Mouse (Mus musculus) ovary, adult 2 months (tissue): ENCODE measurements around the gene Mprip. TPM values are rescaled to one million over a fixed set of nuclear protein-coding genes. Genes with fewer than 3 reads are reported as not detected.

Experiments used
- polyA plus RNA-seq: library from polyadenylated mRNA; depleted of rRNA; stranded (reverse); fragments of >200 nt; gene quantifications from 2 replicates; pipeline ENCODE4 v1.2.3, GENCODE M21; 2012; rRNA removed

Gene Mprip
- 144 TPM in 2 replicates for polyA plus RNA-seq

DNA sequence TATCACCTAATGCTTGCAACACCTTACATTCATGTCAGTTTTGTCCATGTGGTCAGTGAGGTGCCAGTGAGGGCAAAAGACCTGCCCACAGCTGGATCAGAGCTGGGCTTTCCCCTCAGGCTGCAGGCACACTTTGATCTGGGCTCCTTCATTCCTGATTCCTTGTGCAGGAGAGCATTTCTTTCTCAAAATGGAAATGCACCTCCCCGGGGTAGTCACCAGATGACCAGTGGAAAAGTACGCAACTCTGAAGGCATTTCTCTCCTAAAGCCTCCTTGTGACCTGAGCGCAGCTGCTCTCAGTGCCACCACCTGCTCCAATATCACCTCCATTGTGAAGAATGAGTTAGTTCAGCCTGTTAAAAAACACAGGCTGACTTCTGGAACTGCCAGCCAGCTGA is at the start of gene Mprip:
Gene Mprip, plus strand, starts transcription at position 301 of the 400 bp plus-strand sequence.

DNA sequence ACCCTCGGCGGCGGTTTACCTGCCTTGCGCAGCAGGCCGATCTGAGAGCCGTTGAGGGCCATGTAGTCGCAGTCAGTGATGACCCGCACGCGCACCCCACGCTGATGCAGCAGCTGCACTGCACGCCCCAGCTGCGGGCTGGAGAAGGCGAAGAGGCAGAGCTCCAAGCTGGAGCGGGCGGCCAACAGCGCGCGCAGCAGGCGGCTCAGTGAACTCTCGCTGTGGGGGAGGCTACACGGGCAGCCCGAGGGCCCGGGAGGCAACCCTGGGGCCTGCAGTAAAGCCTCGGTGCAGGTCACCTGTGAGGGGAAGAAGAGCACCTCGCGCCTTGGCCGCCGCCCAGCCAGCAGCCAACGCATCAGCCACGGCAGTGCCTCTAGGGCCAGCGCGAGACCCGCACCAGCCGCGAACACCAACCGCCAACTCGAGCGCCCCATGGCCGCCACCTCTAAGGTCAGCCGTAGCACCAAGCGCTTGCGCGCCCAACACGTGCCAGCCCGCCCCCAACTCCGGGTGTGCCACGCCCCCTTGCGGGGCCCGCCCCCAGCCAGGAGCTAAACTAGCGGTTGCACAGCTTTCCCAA is 126.2 kb downstream of the Mprip start, which contains the start of gene Pld6:
Gene Pld6, minus strand, starts transcription at position 447 of the 583 bp plus-strand sequence.

DNA sequence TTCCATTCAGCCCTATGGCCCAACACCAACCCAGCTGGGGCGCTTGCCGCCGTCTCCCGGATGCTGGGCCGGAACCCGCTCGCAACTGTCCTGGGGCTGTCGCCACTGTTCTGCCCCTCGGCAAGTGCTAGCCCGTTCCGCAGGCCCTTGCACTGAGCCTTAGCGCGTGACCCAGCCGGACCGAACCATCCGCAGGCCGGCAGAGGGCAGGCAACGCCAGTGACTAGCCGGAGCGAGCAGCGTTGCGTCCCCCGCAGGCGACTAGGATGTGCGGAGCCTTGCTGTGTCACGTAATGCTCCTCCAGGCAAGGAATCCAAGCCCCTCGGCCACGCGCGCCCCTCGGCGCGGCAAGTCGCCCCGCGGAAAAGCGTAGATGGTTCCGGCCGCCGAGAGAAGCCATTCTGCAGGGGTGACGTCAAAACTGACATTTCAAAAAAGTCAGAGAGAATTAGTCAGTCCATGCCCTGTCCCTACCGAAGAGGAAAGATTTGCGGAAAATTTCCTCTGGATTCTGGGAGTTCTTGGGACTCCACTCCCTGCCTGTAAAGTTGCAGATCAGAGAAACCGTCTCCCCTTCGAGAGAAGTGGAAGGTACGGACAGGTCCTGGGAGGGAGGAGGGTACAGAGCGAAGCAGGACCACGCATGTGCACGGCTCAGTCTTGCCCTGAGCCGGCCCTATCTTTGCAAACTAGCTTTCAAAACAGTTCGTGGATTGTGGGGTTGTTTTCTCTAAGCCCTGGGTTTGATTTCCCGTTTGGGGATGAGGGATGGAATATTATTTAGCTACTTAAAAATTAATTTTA is 148.8 kb downstream of the Mprip start, which contains the start of gene Flcn:
Gene Flcn, minus strand, starts transcription at position 347 of the 805 bp plus-strand sequence.

Other genes starting within 250 kb of the Mprip start
- 6.4 and 7.4 TPM in 2 replicates for gene Jmjd4, start 211.3 kb upstream of the Mprip start, polyA plus RNA-seq
- gene Snap47, start 210.1 kb upstream of the Mprip start, polyA plus RNA-seq: 59.5 and 71.7 TPM in 2 replicates
- 0.25 and 0.30 TPM in 2 replicates for gene Zfp867, start 188.8 kb upstream of the Mprip start, polyA plus RNA-seq
- gene Zkscan17, start 134.6 kb upstream of the Mprip start, polyA plus RNA-seq: 19.8 and 21.0 TPM in 2 replicates
- 0.70 and 0.78 TPM in 2 replicates for gene Nlrp3, start 119.7 kb upstream of the Mprip start, polyA plus RNA-seq
- not detected in 2 replicates for gene Olfr222, start 85.1 kb upstream of the Mprip start, polyA plus RNA-seq
- not detected in 2 replicates for gene Olfr223, start 68.0 kb upstream of the Mprip start, polyA plus RNA-seq
- gene Pld6, start 126.3 kb downstream of the Mprip start, polyA plus RNA-seq: 10.1 and 10.7 TPM in 2 replicates
- gene Flcn, start 148.7 kb downstream of the Mprip start, polyA plus RNA-seq: 53.6 and 58.5 TPM in 2 replicates
- 44.2 and 51.0 TPM in 2 replicates for gene Nt5m, start 178.1 kb downstream of the Mprip start, polyA plus RNA-seq
- 12.2 and 12.7 TPM in 2 replicates for gene Cops3, start 178.5 kb downstream of the Mprip start, polyA plus RNA-seq